Mouse (Mus musculus) heart, adult 2 months (tissue): Measurements from ENCODE around the gene Dnah11.

Source experiments
- CTCF ChIP-seq: fragments of 200-600 bp; IDR thresholded peaks from 2 replicates; pipeline ENCODE4 v1.8.1; 2022; ENCODE audit warnings: antibody characterized with exemption, mild to moderate bottlenecking, moderate library complexity
- EP300 ChIP-seq: fragments of 200-500 bp; IDR thresholded peaks from 2 replicates; pipeline ENCODE4 v1.6.1; 2011; ENCODE audit warnings: low read depth, low read length, control low read depth; ENCODE audit not compliant: insufficient read depth
- POLR2A ChIP-seq: fragments of 200-500 bp; IDR thresholded peaks from 2 replicates; pipeline ENCODE4 v1.6.1; 2011; ENCODE audit warnings: mild to moderate bottlenecking, low read depth, low read length, control low read depth; ENCODE audit not compliant: insufficient read depth

- TF ChIP-seq CTCF (no peak), POLR2A (no peak), EP300 (no peak)
These were observed 113.6 kb downstream of the Dnah11 start for GRCm38 (mm10) chr12:118085291-118085690.
